Mouse (Mus musculus): ENCODE measurements around the gene Psd4. TPM values are rescaled to one million over a fixed set of nuclear protein-coding genes. Genes with fewer than 3 reads are reported as not detected.

The Psd4 gene
- total RNA-seq, 2 experiments from 2014 or later, result 0.65 to 2.7 TPM

DNA sequence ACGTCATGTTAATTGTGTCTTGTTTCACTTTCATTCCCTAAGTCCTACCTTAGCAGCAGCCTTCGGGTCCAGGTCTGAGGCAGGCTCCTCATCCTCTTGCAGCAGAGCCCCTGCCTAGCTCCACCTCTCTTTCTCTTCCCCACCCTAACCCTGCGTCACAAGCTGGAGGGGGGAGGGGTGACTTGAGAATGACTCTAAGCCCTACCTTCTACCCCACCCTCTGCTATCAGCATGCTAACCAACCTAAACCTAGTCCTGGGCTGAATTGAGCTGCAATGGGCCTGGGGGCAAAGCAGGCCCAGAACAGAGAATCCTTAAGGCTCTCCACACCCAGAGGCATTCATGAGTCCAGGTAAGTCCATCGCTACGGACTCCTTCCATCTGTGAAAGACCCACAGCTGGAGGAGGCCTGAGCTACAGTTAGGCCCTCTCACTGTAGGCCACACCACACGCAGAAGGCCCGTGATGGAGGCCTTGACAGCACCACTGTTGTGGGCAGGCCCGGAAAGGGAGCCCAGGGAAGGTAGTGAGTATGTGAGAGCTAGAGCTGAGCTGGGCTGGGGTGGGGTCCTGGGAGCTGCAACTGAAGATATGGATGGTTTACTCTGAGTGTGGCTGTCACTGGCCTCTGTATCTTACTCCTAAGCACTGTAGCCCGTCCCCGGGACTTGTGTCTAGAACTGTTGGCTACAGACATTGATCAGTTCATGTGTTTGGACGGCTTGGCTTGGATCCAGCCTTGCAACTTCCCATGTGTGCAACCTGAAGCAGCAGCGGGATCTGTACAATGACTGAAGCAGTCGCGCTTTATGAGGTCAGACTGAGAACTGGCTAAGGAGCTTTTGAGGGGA, 18.0 kb downstream of the Psd4 start:
- DNase-seq, result no peak

DNA sequence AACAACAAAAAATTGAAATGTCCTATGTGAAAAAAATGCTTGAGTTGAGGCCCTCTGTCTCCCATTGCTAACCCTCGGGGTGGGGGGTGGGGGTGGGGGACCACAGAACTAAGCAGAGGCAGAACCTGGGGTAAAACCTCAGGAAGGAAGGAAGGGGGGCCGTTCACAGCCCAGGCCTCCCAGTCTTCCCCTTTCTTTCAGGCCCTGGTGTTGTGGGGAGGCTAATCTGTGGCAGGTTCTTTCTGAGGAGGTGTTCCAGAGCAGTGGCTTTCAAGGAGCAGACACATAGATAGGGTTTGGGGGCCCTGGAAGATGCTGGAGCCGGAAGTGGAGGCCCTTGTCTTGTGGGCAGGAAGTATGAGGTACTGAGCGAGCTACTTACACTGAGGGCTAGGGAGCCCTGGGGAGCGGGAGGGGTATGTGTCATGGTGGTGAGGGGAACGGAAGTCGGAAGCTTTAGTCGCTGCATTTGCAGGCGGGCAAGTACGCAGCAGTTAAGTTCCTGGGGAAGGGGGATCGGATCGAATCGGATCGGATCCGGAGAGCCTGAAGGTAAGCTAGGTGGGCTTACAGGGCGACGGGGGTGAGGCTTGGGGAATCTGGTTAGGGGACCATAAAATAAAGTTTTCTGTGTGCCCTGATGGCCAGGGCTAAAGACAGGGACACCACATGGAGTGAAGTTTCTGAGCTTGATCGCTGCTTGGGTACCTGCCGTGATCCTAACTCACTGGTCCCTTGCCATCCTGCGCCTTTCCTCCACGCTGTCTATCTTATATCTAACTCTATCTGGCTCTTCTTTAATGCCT, 19.0 kb downstream of the Psd4 start:
- peak in 1 of 2 experiments; percentile 5 for DNase-seq
- intact Hi-C loops (cut with DNase I), result no loop called here

More for the DNA sequence above, 18.0 kb downstream of the Psd4 start:
- intact Hi-C loops (cut with DNase I), result no loop called here

DNA sequence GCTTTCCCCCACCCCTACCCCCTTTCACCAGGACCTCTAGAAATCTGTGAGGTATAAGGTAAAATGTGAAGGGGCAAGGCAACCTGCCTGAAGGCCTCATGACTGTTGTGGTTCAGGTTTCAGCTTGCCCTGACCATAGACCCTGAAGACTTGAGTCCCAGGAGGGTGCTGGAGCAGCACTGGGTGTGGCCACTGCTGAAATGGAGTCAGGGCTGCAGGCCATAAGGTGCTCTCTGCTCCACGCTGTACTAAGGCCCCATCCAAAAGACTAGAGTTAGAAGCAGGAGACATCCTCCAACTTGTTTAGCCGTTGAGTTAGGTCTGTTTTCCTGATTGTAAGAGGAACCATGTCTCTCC, 19.6 kb downstream of the Psd4 start:
- intact Hi-C loops (cut with DNase I), result no loop called here

DNA sequence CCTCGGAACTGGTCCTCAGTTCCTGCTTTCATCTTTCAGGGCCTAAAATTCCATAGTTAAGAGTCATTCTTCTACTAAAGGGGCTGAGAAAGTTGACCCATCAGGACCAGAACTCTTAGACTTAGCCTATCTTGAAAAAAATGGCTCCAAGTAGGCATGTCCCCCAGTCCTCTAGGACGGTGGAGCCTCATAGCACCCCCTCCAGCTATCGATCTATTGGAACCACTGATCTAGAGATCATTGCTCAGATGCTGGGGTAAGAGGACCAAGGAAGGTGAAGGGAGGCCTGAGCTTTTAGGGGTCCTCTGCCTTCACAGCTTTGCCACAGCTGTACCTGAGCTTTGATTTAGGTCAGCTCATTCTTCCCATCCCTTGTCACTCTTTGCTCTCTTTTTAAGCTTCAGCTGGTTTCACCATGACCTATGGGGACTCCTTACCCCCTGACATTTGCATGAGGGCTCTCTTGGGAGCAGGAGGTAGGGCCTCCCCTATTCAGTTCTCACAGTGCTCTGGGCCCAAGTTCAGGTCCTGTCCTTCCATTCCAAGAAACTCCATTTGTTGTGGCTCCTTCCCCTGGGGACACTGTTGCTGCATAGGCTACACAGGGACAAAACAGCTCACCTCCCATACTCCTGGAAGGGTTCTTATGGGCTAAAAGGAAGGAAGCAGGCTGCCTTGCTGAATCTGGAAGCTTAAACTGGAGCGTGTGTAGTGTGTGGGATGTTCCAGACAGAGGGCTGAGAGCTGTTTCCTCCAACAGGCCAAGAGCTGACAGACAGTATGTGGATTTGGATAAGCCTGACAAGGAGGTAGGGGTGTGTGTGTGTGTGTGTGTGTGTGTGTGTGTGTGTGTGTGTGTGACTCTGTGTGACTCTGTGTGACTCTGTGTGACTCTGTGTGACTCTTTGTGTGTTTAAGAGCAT, 20.2 kb downstream of the Psd4 start:
- intact Hi-C loops (cut with DNase I), result no loop called here
- no peak for DNase-seq

More for the DNA sequence above, 19.6 kb downstream of the Psd4 start:
- DNase-seq, result no peak

DNA sequence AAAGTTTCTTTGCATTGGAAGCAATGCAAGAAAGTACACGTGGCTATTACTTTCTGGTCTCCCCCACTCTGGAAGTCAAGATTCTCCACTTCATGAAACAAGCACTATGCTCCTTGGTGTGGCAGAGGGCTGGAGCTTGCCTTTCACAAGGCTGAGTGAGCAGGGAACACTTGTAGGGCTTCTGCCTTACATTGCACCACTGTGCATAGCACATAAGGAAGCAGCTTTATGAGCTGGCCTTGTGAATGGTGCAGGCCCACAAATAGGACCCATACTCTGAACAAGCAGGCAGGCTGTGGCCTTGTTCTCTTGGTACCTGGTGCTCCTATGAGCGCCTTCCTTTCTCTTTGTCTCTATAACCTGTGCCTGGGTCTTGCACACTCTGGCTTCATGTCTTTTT, 25.9 kb downstream of the Psd4 start:
- intact Hi-C loops (cut with DNase I), result no loop called here
- no peak for DNase-seq

DNA sequence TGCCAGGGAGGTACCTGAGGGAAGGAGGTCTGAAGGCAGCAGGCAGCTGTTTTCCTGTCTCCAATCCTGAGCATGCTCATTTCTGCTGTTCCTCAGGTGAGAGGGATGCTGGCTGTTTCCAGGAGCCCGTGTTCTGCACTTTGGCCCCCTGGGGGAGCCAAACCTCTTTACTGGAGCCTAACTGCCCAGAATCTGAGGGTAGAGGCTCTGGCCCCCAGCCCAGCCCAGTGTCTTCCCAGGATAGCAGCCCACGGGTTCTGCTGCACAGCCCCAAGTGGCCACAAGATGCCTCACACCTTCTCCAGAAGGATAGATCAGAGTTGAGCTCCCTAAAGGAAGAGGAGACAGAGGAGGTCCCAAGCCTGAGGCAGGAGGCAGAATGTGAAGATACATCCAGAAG, 29.7 kb downstream of the Psd4 start:
- no peak for DNase-seq
- intact Hi-C loops (cut with DNase I), result no loop called here

DNA sequence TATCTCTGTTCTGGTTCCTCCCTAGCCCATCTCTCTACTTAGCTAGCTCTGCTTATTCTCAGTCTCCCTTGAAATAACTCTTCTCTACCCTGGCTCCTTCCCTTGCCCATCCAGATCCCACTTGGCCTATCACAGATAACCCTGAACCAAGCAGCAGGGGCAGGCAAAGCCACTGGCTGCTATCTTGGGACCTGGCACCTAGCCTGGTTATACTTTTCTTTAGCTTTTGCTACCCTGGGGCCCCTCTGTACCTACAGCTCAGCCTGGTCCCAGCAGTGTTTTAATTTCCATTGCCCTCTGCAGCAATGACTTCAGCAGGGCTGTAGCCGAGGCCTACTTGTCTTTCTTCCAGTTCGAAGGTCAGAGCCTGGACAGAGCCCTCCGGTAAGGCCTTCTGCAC, 33.3 kb downstream of the Psd4 start:
- no peak for DNase-seq
- intact Hi-C loops (cut with DNase I), result no loop called here

DNA sequence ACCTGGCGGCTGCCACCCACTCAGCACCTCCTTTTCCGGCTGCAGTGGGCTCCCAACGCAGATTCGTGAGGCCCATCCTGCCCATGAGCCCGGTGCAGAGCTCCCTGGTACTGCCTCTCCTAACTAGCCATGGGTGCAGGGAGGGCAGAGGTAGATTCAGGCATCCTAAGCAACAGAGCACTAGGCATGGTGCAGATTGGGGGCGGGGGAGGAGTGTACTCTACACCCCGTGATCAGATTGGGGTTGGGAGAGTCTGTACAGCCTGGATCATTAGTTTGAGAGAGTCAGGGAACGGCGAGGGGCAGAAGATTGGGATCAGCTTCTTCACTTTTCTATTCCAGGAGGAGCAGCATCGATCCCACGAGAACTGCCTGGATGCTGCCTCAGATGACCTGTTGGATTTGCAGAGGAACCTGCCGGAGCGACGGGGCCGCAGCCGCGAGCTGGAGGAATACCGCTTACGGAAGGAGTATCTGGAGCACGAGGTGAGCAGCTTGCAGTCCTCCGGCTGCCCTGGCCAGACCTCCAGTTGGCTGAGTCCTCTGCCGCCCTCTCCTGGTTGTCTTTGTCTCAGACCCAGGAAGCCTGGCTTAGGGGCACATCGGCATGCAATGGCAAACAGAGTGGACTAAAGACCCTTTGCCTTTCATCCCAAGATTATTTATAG, 38.1 kb downstream of the Psd4 start:
- peak; percentile 74 to 84 for DNase-seq
- intact Hi-C loops (cut with DNase I), result loop anchor here (1.0 kb wide), 2 partner anchors 48 to 108 kb away; no protein-coding TSS in a partner anchor

DNA sequence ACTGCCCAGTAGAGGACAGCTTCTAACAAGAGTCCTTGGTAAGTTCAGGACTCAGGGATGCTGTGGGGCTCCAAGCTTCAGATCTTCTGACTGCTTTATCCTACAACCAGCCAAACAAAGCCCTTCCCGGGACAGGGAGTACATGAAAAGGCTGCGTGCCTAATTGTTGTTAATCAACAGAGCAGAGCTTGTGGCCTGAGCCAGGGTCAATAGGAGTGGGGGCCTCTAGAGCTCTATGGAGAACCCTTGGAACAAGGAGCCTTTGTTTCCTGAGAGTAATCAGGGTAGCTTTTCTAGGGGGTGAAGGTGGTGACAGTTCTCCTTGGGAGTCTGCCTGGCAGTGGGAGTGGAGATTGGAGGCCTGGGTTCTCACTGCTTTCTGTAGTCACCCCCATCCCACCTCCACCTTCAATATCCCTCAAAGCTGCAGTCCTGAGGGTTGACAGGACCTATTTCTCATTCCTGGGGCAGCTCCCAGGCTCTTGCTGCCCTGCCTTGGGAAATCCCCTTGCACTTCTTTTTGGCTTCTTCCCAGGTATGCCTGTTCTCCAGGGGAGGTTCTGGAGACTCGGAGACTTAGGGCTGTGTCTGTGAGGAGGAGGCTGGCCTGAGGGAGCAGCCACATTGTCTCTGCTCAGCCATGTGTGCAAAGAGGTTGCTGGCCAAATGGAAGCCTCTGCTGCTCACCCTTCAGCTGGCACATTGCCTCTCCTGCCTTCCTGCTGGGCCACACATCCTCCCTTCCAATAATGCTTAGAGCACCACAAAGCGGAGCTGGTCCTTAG, 40.5 kb downstream of the Psd4 start:
- DNase-seq, result no peak
- intact Hi-C loops (cut with DNase I), result loop anchor here (2.0 kb wide), 1 partner anchor 347 kb away; no protein-coding TSS in a partner anchor

DNA sequence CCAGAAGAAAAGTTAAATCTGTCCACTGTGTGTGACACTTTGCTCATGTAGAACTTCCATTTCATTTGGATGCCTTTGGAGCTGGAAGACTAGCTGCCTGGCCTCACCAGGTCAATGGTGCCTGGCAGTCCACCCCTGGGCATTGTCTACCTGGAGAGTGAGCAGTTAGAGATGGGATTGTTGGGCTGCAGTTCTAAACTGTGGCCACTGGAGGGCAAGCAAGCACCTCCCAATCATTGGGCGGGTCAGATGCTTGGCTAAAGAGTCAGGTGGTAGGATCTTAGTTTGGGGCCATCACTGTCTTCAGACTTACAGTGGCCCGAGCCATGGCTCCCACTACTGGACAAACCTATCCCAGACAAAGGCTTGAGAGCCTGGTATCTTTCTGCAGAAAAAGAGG, 41.8 kb downstream of the Psd4 start:
- intact Hi-C loops (cut with DNase I), result loop anchor here (1.0 to 2.0 kb wide), 2 partner anchors 159 to 346 kb away; no protein-coding TSS in a partner anchor
- peak; percentile 71 to 76 for DNase-seq

DNA sequence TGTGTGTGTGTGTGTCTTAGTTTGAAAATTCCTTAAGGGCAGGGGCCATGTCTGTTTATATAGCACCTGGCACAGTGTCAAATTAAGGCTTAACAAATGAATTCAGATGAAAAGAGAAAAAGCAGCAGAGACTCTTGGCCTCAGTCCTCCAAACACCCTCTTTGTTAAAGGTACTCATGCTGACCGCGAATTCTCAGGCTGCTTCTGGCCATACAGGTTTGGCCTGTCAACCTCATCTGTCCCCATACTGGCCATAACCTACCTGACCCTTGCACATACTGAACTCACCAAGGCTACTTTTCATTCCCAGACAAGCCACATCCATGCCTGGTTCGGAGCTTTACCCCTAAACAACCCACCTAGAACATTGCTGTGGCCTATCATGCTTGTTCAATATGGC, 45.8 kb downstream of the Psd4 start:
- intact Hi-C loops (cut with DNase I), result loop anchor here (5.0 kb wide), 1 partner anchor 64 kb away; the partner anchor contains the start of gene Pax8
- DNase-seq, result no peak

DNA sequence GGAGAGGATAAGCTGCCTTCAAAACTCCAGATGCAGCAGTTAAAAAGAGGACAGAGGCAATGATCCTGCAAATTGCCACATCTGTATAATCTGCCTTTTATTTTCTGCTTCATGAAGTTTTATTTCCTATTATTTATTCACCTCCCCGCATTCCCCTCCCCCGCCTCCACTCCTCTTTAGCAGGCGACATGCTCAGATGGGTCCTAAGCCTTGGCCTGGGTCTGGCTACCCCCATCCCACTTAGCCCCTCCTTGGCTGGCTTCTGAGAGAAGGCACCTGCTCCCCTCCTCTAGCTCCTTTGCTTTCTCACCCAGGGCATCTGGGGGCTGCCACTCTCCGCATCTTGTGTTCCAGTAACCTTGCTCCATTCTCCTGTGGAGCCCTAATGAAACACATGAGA, 46.3 kb downstream of the Psd4 start:
- intact Hi-C loops (cut with DNase I), result loop anchor here (5.0 kb wide), 1 partner anchor 64 kb away; the partner anchor contains the start of gene Pax8

DNA sequence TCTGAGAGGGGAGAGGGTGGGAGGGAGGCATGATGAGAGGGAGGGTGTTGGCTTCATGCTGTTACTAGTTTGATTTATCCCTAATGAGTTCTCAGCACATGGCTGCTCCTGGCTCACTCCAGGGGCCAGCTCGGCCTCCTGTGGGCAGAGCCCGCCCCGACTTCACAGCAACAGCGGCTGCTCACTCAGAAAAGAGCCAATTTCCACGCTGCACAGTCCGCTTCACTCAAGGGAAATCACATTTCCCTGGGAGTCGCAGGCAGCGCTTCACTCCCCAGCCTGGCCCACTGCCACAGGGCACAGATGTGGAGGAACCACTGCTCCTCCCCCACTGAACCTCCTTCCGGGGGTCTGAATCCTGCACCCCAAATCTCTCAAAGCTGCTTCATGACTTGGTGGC, 49.3 kb downstream of the Psd4 start:
- intact Hi-C loops (cut with DNase I), result no loop called here
- DNase-seq, result peak in 1 of 2 experiments; percentile 29

More for the DNA sequence above, 46.3 kb downstream of the Psd4 start:
- DNase-seq, result no peak

DNA sequence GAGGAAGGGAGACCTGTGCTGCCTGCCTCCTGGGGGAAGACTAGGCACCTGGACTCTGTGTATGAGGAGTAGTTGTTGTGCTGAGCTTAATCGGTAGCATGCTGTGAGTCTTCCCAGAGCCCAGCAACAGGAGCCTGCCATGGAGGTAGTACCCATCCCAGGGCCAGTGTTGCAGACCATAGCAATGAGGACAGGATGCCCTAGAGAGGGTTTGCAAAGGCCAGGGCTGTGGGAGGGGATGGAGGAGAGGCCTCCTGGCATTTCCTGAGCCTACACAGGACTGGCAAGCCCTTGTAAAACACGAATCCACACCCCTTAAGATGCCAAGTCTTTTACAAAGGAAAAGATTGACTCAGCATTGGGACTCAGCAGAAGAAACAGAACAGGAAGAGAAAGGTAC, 49.7 kb downstream of the Psd4 start:
- intact Hi-C loops (cut with DNase I), result no loop called here
- DNase-seq, result no peak

DNA sequence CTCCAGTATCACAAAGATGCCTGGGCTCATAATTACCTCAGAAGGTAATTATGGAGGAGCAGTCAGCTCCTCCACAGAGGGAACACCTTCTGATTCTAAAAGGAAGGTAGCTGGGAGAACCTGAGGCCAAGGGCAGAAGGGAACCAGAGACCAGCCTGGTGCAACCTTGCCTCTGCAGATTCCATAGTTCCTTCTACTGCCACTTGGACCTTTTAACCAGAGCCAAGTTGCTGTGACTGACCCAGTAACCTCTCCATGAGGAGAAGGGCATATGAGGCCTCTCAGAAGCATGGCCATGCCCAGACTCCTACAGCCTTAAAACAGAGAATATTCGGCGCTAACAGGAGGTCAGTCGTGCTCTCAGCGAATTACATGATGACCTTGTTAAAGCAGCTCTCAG, 50.2 kb downstream of the Psd4 start:
- DNase-seq, result no peak
- intact Hi-C loops (cut with DNase I), result no loop called here

DNA sequence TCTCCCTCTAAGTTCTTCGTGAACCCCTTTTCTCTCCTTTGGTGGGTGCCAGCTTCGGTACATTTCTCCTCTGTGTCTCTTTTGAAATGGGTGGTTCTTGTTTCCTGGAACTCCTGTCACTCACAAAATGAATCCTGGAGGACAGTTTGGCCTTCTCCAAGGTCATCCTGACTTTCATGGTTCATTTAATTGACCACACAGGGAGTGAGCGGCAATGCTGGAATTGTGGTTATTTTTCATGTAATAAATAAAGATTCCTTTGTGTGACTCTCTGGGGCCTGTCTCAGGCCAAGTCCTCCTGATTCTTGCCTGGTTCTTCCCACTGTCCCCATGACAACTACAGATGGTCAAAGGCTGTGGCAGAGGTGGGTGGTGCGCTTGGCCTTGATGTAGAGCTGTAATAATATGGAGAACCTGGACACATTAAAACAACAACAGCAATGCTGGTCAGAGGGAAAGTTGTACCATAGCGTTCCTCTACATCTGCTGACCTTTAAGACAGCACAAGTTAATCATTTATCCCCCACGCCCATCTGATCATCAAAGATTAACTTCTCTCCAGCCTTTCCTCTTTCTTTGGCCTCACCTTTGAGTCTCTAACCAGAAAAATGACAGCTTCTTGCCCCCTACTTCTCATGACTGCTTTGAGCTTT, 54.0 kb downstream of the Psd4 start:
- DNase-seq, result no peak

DNA sequence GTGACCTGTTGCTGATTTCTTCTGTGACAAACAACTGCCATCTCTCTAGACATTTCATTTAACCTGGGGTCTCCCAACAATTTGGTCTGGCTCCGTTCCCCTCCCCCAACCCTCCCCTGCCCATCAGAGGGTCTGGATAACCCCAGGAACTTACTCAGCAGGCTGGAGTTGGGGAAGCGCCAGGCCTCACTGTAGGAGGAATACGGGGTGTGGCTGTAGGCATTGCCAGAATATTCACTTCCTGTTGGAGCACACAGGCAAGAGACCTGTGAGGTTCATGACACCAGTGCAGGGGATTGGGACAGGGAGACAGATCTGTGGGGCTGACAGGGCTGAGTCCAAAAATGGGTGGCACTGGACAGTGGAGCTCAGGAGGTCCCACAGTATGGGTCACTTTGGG, 55.4 kb downstream of the Psd4 start:
- intact Hi-C loops (cut with DNase I), result no loop called here
- no peak for DNase-seq

More for the DNA sequence above, 54.0 kb downstream of the Psd4 start:
- intact Hi-C loops (cut with DNase I), result no loop called here

DNA sequence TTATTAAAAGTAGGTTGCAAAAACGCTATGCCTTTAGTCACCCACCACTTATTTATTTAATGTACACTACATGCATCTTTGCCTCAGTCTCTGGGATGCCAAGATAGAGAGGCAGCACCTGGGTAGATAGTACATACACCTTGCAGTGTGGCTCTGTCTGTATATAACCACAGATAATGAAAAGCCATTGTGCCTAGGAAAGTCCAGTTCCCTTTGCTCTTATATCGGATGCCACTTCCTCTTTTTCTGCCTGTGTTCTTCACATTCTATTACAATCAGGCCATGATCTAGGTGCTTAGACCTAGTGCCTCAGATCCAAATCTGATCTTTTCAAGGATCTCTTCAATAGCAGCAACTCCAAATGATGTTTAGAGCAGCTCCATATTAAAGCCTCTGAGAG, 58.2 kb downstream of the Psd4 start:
- no peak for DNase-seq
- intact Hi-C loops (cut with DNase I), result no loop called here
